ENCODE assay signal across 8 mouse cellular contexts in the genomic region with DNA sequence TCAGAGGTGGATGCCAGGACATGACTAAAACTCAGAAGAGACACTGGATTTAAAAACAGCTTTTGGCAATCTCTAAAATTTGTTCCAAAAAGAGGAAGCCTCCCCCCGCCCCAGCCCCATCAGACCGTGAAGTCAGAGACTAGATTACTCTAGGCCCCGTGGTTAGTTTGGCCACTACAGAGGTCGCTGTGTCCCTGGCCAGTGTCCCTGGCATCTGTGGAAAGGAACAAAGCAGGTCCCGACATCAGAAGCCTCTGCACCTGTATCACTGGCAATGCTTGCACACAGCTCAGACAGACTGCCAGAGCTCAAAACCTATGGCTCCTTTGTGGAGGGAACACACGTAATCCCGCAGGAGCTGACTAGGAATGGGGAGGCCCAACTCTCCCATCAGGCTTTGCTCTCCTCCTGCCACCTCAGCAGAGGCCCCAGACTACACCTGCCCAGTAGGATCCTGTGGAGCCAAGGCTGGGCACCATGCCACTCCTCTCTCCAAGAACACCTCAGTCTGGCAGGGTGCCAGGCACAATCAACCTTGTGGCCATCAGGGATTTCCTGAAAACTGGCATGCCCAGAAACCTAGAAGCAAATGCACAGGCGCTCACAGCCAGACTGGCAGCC. TPM values are rescaled to one million over a fixed set of nuclear protein-coding genes. Genes with fewer than 3 reads are reported as not detected.
DNase-seq lines count a peak whose midpoint lies in the region; ATAC-seq and TF ChIP-seq lines count a peak whose summit lies in the region.

No protein-coding gene starts in this region.

- H3K9me3 ChIP-seq in stomach, embryonic 15.5 days = no peaks in the 10 kb centered on the region

- H3K36me3 ChIP-seq in stomach, embryonic 15.5 days = no peaks in the 10 kb centered on the region

- no peaks in the 10 kb centered on the region for H3K27me3 ChIP-seq in stomach, embryonic 15.5 days (replicated peaks)

- H3K27ac ChIP-seq in stomach, embryonic 15.5 days = peak overlapping the region; percentile 35

- no peak overlapping the region for H3K4me3 ChIP-seq in lung, adult 2 months (replicated peaks; ENCODE audit: extremely low read depth, low read depth, low read length)
- H3K4me3 ChIP-seq in stomach, embryonic 15.5 days (replicated peaks) = no peak overlapping the region

- TF ChIP-seq POLR2A in lung, adult 2 months (IDR thresholded peaks at IDR 0.05; ENCODE audit: borderline replicate concordance, extremely low read depth, low read depth, low read length) = no peak

- intact Hi-C loops in heart, postnatal 10 days (cut with DNase I) = no loop called here

- TF ChIP-seq CTCF in lung, adult 2 months (IDR thresholded peaks at IDR 0.05; ENCODE audit: insufficient read depth, low read length) = no peak

- ATAC-seq in stomach, embryonic 15.5 days (ENCODE audit: insufficient read depth, low FRiP score, low read depth) = peak; percentile 47; the same call in 1 of the 2 replicates

- no peak overlapping the region for H3K4me2 ChIP-seq in stomach, embryonic 15.5 days

- H3K9ac ChIP-seq in stomach, embryonic 15.5 days = no peak overlapping the region

- H3K4me1 ChIP-seq in lung, adult 2 months (ENCODE audit: control insufficient read depth, insufficient read depth, low read length) = peaks cover 17% of the 10 kb centered on the region
- H3K4me1 ChIP-seq in stomach, embryonic 15.5 days = peaks cover 48% of the 10 kb centered on the region

- WGBS in lung, adult 2 months = 55% methylated on average over 8 of the region's 8 CpGs
- 70% methylated on average over 8 of the region's 8 CpGs for WGBS in stomach, embryonic 15.5 days

- peak; percentile 34 for DNase-seq in right cerebral cortex, postnatal 4 days
- DNase-seq in right cerebral cortex, adult 2 months (ENCODE audit: low spot score in 2 of 2) = no peak
- peak; percentile 83 for DNase-seq in cerebellum, adult 9-10 months
- DNase-seq in heart, postnatal 10 days = peak; percentile 69
- peak; percentile 79 for DNase-seq in lung, adult 2 months
- DNase-seq in spleen, postnatal 36 days (ENCODE audit: low spot score in 2 of 2) = no peak
- no peak for DNase-seq in right cerebral cortex, postnatal 25 days

RNA-seq across cellular contexts. Expression of gene Lrrc75a, which starts 5.2 kb away (rescaled TPM):
- 10 to 100 TPM; 12.0 to 12.3 TPM for total RNA-seq in heart, postnatal 10 days (2021)
- polyA plus RNA-seq in lung, adult 2 months (2012; rRNA removed) = 25.8 and 29.0 TPM in 2 replicates
- 10.0 and 10.5 TPM in 2 replicates for polyA plus RNA-seq in stomach, embryonic 15.5 days (2015; fragmentation: Nextera tagmentation; extraction: Ambion mirVana)

RNA-seq across cellular contexts. Expression of gene Mmgt2, which starts 5.3 kb away (rescaled TPM):
- 10 to 100 TPM; 10.8 to 15.8 TPM for total RNA-seq in heart, postnatal 10 days (2021)
- polyA plus RNA-seq in lung, adult 2 months (2012; rRNA removed) = 38.6 and 38.8 TPM in 2 replicates
- polyA plus RNA-seq in stomach, embryonic 15.5 days (2015; fragmentation: Nextera tagmentation; extraction: Ambion mirVana) = 47.0 and 50.6 TPM in 2 replicates

Comparison
In these comparisons a context has a peak if more than half of its experiments do, and no peak if none do; other contexts are left out.
1. DNase-seq: peak in right cerebral cortex, postnatal 4 days (single experiment), cerebellum, adult 9-10 months (single experiment), heart, postnatal 10 days (2 of 2) and lung, adult 2 months (single experiment); none in right cerebral cortex, adult 2 months (0 of 2), spleen, postnatal 36 days (0 of 2) and right cerebral cortex, postnatal 25 days (single experiment).